Mouse (Mus musculus) embryo, embryonic 10.5 days (tissue): ENCODE measurements around the gene Klri2.
"Not testable (repeated sequence)": the region's sequence is repeated elsewhere in the genome, so short reads cannot be mapped to it uniquely, and the experiment has no call there.

ENCODE experiments used
- DNase-seq: peaks from one replicate; pipeline ENCODE4 v3.0.0-alpha.2; 2015; ENCODE audit warnings: low spot score

Klri2 gene

DNA sequence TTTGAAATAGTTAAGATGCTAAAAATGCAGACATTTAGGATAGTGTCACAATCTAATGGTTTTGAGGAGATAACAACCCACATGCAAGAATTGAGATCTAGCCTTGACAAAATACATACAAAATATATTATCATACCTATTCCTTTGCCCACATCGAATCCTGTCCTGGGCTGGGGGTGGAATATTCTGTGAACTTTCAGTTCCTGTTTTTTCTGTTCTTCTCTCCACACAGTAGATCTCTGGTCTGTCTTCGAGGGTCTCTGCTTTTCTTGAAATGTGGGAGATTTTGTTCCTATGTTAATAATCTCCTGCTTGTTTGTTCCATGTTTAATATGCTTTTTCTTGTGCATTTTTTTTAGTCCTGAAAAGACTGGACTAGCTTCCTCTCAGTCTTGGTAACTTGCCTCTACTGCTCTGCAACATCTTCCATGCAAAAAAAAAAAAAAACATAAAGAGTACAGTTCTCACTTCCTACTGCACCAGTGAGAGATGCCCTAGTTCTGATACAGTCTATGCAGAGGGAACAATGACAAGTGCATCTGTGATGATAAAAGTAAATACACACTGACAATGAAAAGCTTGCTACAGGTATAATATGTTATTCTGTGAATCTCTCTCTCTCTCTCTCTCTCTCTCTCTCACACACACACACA is at the start of gene Klri2:
Gene Klri2 (minus strand): TSS at position 416 of the 653 bp plus-strand sequence.
- DNase-seq = no peak

GRCm38 (mm10) chr6:129784170-129784569 is 43.9 kb upstream of the Klri2 start, which contains the start of gene Gm156:
Gene Gm156 (minus strand): TSS chr6:129784270.
- not testable (repeated sequence) for DNase-seq

DNA sequence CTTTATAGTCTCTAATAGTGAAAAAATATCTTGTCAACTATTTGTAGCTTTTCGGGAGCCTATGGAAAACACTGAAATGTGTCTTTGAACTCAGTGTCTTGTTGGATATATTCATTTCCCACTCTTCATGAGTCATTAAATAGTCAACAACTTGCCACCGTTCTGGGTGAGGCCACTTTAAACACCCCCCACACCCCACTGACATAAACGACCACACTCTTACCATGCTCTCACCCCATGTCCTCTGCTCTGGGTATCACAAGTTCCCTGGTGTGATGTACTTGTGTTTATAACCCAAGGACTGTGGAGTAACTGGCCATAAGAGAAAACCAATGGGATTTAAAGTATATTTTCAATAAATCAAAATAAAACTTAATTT is 7.4 kb upstream of the Klri2 start:
- DNase-seq = no peak

DNA sequence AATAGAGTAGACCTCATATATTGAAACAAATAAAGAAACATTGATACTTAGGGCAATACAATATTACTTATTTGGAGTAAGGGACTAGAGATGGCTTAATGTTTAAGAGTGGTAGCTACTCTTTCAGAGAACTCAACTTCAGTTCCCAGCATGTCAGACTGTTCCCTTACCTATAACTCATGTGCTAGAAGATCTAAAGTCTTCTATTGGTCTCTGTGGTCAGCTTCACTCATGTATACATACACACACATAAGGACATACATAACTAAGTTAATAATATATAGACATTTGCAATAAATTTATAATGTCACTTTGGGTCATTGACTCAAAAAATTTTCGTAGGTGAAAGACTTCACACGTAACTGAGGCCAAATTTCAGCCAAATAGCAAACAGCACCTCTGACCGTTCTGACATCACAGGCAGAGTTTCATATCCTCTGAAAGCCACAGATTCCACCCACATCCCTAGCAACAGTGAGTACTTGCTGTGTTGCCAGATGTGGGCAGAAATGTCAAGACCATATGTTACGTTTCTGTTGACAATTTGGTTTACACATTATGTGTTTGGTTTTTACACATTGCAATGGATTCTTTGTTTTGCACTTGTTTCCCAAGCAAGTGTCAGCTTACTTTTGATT is 6.9 kb upstream of the Klri2 start:
- no peak for DNase-seq

- DNase-seq = no peak
These were observed 5.9 kb upstream of the Klri2 start for GRCm38 (mm10) chr6:129746151-129746550.

DNA sequence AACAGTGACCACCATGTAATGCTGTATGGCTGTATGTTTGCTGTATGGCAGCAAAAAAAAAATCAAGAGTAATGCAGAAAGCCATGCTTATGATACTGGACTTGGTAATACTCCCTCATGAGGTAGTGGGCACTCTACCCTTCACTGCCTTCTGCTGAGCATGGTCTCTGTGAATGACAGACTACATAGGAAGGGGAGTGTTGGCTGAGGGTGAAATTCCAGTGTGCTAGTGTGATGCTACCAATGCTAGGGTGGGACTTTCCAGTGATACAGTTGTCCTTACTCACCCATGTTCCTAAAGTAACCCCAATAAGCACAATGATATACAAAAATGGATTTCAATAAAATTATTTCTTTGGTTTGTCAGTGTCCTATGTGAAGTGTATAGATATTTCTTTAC is 3.9 kb downstream of the Klri2 start:
- no peak for DNase-seq

- no peak for DNase-seq
These were observed 13.0 kb downstream of the Klri2 start for GRCm38 (mm10) chr6:129727237-129727636.

- no peak for DNase-seq
These were observed 18.9 kb downstream of the Klri2 start for GRCm38 (mm10) chr6:129721390-129721789.

- peak; percentile 19 for DNase-seq
These were observed 19.8 kb downstream of the Klri2 start for GRCm38 (mm10) chr6:129720487-129720886.

- DNase-seq = no peak
These were observed 23.3 kb downstream of the Klri2 start, which contains the start of gene Klri1 for GRCm38 (mm10) chr6:129717032-129717431. Gene Klri1 (minus strand): TSS chr6:129717132.

DNA sequence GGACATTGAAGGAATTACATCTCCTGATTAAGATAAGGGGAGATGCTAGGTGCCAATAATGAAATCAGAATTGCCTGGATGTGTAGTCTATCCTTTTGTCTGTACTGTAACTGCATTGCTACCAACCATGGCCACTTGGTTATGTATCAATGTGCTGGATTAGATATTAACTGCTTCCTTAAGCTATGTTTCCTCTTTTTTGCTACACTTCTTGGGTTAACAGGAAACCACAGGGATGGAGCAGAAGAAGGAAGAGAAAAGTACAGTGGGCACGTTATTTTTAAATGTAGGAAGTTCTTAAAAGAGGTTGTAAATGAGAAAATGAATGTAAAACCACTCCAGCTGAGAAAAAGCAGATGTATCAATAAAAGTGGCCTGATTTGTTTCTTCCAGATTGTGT is 26.7 kb downstream of the Klri2 start:
- DNase-seq = no peak

DNA sequence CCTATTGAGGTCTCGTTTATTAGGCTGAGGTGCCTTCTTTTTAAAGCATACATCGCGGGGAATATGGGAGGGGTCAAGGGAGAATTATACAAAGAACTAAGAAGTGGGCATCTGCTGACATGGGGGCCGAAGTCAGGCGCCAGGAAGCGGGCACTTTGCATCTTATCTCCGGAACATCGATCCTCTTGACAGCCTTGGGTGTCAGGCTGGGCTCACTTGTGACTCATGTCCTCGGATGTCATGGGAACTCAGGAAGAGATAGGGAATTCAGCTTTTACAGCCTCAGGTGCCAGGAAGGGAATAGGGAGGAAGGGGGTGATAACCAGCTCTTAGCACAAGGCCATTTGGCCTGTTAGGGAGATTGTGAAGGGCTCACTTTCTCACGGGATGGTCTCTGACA is 48.8 kb downstream of the Klri2 start:
- not testable (repeated sequence) for DNase-seq

DNA sequence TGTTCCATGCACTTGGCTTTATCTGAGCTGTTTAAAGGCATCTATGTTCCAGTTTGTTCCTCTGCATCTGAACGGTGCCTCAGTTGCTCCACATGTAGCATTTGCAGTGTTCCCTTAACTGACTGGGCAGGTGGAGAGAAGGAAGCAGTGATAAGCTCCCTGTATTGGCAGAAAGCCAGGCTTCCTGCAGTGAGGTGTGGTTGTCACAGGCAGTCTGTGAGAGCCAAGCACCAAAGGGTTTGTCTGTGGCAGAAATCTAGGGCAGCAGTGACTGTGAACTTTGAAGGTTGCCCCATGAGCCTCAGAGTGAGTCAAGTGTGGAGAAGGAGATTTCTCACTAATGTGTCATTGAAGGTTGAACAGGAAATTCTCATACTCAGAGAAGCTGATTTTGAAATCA is 59.9 kb downstream of the Klri2 start:
- no peak for DNase-seq
